Mouse (Mus musculus) embryonic stem cell, embryonic (primary cell): ENCODE data around the gene Mmaa.

ENCODE experiments used
- CTCF ChIA-PET, 4 experiments: fragments of 300-600 bp in 2 of 4; fragments of 350-600 bp in 2 of 4; sonication (Branson Sonifier 250); formaldehyde crosslinking; loops; one replicate each; lab custom pipeline; 2022; ENCODE audit warnings: inconsistent platforms in 2 of 4; lab: Charles Lee
- POLR2A ChIA-PET, 4 experiments: fragments of 300-600 bp in 2 of 4; fragments of 350-600 bp in 2 of 4; sonication (Branson Sonifier 250); formaldehyde crosslinking; loops; one replicate each; lab custom pipeline; 2022; ENCODE audit warnings: antibody characterized with exemption in 4 of 4, inconsistent platforms in 1 of 4; lab: Charles Lee

Gene Mmaa

GRCm38 (mm10) chr8:79243422-79243821 lies 51.3 kb downstream of the Mmaa start:
- POLR2A ChIA-PET: interaction anchor here in 1 of 4 experiments (0.5 kb wide), 1 partner anchor 155 kb away, joined by 5 read pairs; no protein-coding TSS in a partner anchor
- CTCF ChIA-PET: no interaction called here

- ChIA-PET CTCF (no interaction called here), POLR2A (interaction anchor here in 1 of 4 experiments (0.6 kb wide), 1 partner anchor 18 kb away, joined by 3 read pairs; no protein-coding TSS in a partner anchor)
These were observed 54.7 kb downstream of the Mmaa start for GRCm38 (mm10) chr8:79239996-79240395.

- ChIA-PET POLR2A (no interaction called here), CTCF (no interaction called here)
These were observed 55.4 kb downstream of the Mmaa start for GRCm38 (mm10) chr8:79239320-79239719.

- ChIA-PET POLR2A (no interaction called here), CTCF (interaction anchor here in 1 of 4 experiments (0.5 kb wide), 1 partner anchor 703 kb away, joined by 3 read pairs; no protein-coding TSS in a partner anchor)
These were observed 65.4 kb downstream of the Mmaa start for GRCm38 (mm10) chr8:79229266-79229888.

GRCm38 (mm10) chr8:79227916-79228315 lies 66.8 kb downstream of the Mmaa start:
- ChIA-PET CTCF (no interaction called here), POLR2A (interaction anchor here in 1 of 4 experiments (0.8 kb wide), 1 partner anchor 161 kb away, joined by 3 read pairs; no protein-coding TSS in a partner anchor)

GRCm38 (mm10) chr8:79227194-79227593 lies 67.5 kb downstream of the Mmaa start:
- ChIA-PET CTCF (no interaction called here), POLR2A (no interaction called here)

GRCm38 (mm10) chr8:79226046-79226445 lies 68.7 kb downstream of the Mmaa start:
- ChIA-PET POLR2A (interaction anchor here in 1 of 4 experiments (0.6 kb wide), 1 partner anchor 1094 kb away, joined by 5 read pairs; no protein-coding TSS in a partner anchor), CTCF (no interaction called here)

- CTCF ChIA-PET: no interaction called here
- POLR2A ChIA-PET: no interaction called here
These were observed 69.2 kb downstream of the Mmaa start for GRCm38 (mm10) chr8:79225586-79225985.

- CTCF ChIA-PET: no interaction called here
- POLR2A ChIA-PET: no interaction called here
These were observed 70.4 kb downstream of the Mmaa start for GRCm38 (mm10) chr8:79224363-79224762.

GRCm38 (mm10) chr8:79222752-79223141 lies 72.0 kb downstream of the Mmaa start:
- ChIA-PET CTCF (no interaction called here), POLR2A (no interaction called here)

- ChIA-PET CTCF (no interaction called here), POLR2A (interaction anchor here in 2 of 4 experiments (0.8 to 1.0 kb wide), 2 partner anchors 12 to 18 kb away, joined by 3 read pairs; no protein-coding TSS in a partner anchor)
These were observed 72.5 kb downstream of the Mmaa start for GRCm38 (mm10) chr8:79222106-79222751.
